Mouse (Mus musculus) thymus, adult 2 months (tissue): Measurements from ENCODE around the gene Lcmt1.

Source experiments
- CTCF ChIP-seq: fragments of 200-500 bp; IDR thresholded peaks from 2 replicates; pipeline ENCODE4 v1.5.1; 2012; ENCODE audit warnings: mild to moderate bottlenecking, control low read depth, low read length, moderate library complexity, borderline replicate concordance; ENCODE audit not compliant: control insufficient read depth, poor library complexity, insufficient read depth; ENCODE audit errors: extremely low read depth
- POLR2A ChIP-seq: fragments of 200-500 bp; IDR thresholded peaks from 2 replicates; pipeline ENCODE4 v1.6.1; 2012; ENCODE audit warnings: mild to moderate bottlenecking, low read length, control low read depth, moderate library complexity; ENCODE audit not compliant: control insufficient read depth, poor library complexity, insufficient read depth; ENCODE audit errors: extremely low read depth

- no peak for TF ChIP-seq CTCF
- TF ChIP-seq POLR2A: no peak
Observed at GRCm38 (mm10) chr7:123417661-123418060, 48.1 kb downstream of the Lcmt1 start.
